Mouse (Mus musculus) kidney, adult 2 months (tissue): ENCODE data around the gene Rassf3.

ENCODE experiments used
- CTCF ChIP-seq: fragments of 200-500 bp; conservative IDR thresholded peaks from 2 replicates; pipeline ENCODE4 v1.5.1; 2011; ENCODE audit warnings: low read depth, mild to moderate bottlenecking, control low read depth, low read length, moderate library complexity, mixed read lengths; ENCODE audit not compliant: insufficient read depth, insufficient read length
- POLR2A ChIP-seq: fragments of 200-500 bp; IDR thresholded peaks from one replicate; pipeline ENCODE4 v1.6.1; 2011; ENCODE audit warnings: low read depth, low read length, control low read depth

DNA sequence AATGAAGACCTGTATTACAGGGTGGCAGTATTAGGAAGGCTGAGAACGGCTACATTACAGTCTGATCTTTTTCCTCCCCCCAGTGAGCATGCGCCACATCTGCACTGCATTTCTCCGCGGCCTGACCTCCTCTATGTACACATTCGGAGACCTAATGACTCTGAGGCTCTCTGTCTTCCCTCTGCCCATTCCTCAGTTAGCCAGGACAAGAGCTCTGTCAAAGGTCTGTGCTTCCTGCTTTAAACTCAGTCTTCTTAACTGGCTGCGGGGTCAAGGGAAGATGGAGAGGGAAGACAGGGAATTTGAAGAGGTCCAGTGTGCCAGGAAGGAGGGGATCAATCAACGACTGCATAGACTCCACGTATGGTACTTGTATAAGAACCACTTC lies 39.9 kb downstream of the Rassf3 start:
- TF ChIP-seq CTCF (no peak), POLR2A (no peak)
